Mouse (Mus musculus) macrophage (primary cell): ENCODE data around the gene Noct. TPM values are rescaled to one million over a fixed set of nuclear protein-coding genes. Genes with fewer than 3 reads are reported as not detected.
A peak's percentile ranks its signal among the peaks of the same experiment; 100 is the strongest.

ENCODE experiments used
- H3K27ac ChIP-seq: fragments of 350-480 bp; formaldehyde crosslinking; 2 replicates; pipeline ENCODE4 v1.9.0; 2021
- H3K36me3 ChIP-seq: fragments of 350-480 bp; formaldehyde crosslinking; 2 replicates; pipeline ENCODE4 v1.9.0; 2021; ENCODE audit errors: inconsistent target
- H3K4me3 ChIP-seq: fragments of 350-480 bp; formaldehyde crosslinking; 2 replicates; pipeline ENCODE4 v1.9.0; 2021; ENCODE audit errors: inconsistent target
- H3K79me2 ChIP-seq: fragments of 350-480 bp; formaldehyde crosslinking; 2 replicates; pipeline ENCODE4 v1.9.0; 2021; ENCODE audit errors: inconsistent target
- WGBS: methylation state at CpG from one replicate; pipeline ENCODE4 v1.1.7; 2026; ENCODE audit warnings: inconsistent platforms; ENCODE audit not compliant: missing documents; 5-methylcytosine and 5-hydroxymethylcytosine counted together
- polyA plus RNA-seq: library from polyadenylated mRNA; stranded (reverse); fragments of 250-400 nt; gene quantifications from 3 replicates; pipeline ENCODE4 v1.2.4, GENCODE M21; 2018; ENCODE audit warnings: inconsistent platforms

Gene Noct
- polyA plus RNA-seq, 1 experiment from 2014 or later: 7.7 TPM

DNA sequence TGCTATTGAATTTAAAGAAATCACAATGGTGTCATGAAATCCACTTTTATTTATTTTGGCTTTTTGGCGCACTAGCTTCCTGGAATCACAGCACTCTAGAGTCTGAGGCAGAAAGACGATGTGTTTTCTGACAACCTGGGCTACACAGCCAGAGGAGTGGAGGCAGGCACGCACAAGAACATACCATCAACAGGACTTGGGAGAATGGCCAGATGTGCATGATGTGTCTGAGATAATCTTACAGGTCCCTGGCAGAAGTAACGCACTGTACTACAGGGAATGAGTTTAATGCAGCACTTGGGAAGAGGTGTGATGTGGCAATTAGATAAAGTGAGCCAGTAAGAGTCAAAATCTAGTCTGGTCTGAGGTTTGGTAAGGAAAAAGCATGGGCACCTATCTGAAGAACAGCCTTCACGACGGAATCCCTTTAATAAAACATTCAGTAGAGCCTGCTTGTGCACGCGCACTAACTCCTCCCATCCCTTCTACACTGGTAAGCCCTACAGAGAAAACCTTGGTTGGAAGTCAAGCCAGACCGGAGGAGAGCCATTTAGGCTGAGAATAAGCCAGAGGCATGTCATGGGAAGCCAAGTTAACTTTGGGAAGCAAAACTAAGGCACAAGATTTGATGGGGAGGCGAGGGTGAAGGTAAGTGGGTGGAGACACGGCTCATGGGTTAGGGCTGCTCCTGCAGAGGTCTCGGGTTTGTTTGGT, 28.6 kb downstream of the Noct start:
- Histone ChIP-seq H3K4me3 (no peak overlapping the region), H3K27ac (no peak overlapping the region), H3K79me2 (peaks cover 5% of the 10 kb centered on the region; the same call in 1 of the 2 replicates), H3K36me3 (peaks cover 55% of the 10 kb centered on the region)
- 90% methylated on average over 12 of the region's 12 CpGs for WGBS

DNA sequence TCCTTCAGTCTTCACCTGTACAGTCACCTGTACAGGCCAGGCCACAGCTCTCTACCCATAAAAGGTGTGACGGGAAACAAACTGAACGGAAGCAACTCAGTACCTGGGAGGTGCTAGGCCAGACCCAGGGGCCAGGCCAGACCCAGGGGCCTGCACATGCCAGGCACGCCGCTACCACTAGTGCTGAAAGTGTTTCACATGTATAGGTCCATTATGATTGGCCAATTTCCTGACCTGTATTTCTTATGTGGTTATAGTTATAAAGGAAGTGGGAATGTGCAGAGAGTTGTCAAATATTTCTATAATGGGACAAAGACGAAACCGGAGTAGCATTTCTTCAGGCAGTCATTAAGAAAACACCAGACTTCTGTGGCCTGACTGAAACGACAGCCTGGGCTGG, 30.5 kb downstream of the Noct start:
- Histone ChIP-seq H3K27ac (no peak overlapping the region), H3K36me3 (peaks cover 73% of the 10 kb centered on the region), H3K4me3 (no peak overlapping the region), H3K79me2 (peaks cover 5% of the 10 kb centered on the region; the same call in 1 of the 2 replicates)
- 28% methylated on average over 7 of the region's 7 CpGs for WGBS

- 91% methylated on average over 12 of the region's 12 CpGs for WGBS
- Histone ChIP-seq H3K4me3 (no peak overlapping the region), H3K79me2 (peaks cover 18% of the 10 kb centered on the region; the same call in 1 of the 2 replicates), H3K36me3 (peaks cover 90% of the 10 kb centered on the region), H3K27ac (no peak overlapping the region)
Observed at GRCm38 (mm10) chr3:51256450-51256849, 32.2 kb downstream of the Noct start.

- Histone ChIP-seq H3K79me2 (peaks cover 34% of the 10 kb centered on the region), H3K36me3 (peaks cover 93% of the 10 kb centered on the region), H3K27ac (no peak overlapping the region), H3K4me3 (no peak overlapping the region)
- WGBS: 95% methylated on average over 5 of the region's 5 CpGs
Observed at GRCm38 (mm10) chr3:51258070-51258469, 33.8 kb downstream of the Noct start.

GRCm38 (mm10) chr3:51262942-51263341, 38.7 kb downstream of the Noct start:
- Histone ChIP-seq H3K79me2 (peaks cover 77% of the 10 kb centered on the region), H3K4me3 (no peak overlapping the region), H3K36me3 (peaks cover 87% of the 10 kb centered on the region), H3K27ac (no peak overlapping the region)
- 93% methylated on average over 7 of the region's 8 CpGs for WGBS

DNA sequence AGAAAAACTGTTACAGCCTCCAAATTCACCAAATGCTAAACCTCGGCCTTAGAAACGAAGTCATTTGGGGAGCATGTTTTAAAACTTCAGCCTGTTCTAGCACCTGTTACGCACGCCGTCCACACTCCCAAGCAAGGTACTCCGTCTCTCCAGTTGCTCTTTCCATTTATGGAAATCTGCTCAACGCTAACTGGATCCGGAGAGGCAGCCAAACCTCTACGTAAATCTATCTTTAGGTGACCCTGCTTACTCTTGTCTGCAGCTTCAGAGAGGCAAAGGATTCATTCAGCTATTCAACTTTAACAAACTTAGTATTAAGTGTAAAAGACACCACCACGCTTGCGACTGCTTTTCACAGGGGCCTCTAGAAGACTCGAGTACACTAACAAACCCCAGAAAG, 44.2 kb downstream of the Noct start:
- peaks cover 33% of the 10 kb centered on the region for H3K36me3 ChIP-seq

DNA sequence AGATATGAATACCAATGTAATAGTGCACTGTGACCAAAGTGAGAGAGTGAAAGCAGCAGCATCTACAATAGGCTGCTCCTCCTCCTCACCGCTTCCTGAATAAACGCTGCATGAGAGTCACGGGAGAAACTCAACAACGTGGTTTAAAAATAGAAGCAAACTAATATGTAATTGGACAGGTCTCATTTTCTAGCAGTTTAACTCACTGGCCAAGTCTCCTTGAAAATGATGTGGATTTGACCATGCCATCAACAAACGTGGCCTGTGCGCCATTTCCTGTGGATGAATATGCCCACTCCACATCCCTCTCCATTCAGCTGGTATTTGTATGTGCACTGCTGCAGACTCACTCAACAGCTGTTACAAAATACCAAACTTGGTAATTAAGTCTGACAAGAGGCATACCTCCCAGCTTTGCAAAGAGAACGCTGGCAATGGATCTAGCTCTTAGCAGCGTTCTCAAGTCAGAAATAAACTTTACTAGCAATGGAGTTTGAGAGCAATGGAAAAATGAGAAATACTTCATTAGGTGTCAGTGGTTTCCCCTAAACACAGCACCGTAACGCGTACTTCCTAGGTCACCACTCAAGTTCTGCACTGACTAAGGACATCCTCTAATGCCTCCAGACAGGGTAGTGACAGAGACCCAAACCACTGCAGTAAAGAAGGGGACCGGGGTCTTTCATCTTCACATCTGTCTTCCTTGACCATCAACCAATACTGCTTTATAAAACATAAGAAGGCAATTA, 46.0 kb downstream of the Noct start:
- H3K79me2 ChIP-seq: peaks cover 100% of the 10 kb centered on the region
- whole genome bisulfite sequencing: 21% methylated on average over 12 of the region's 12 CpGs
- peaks cover 15% of the 10 kb centered on the region; the same call in 1 of the 2 replicates for H3K36me3 ChIP-seq
- peak overlapping the region; percentile 36 for H3K27ac ChIP-seq
- H3K4me3 ChIP-seq: no peak overlapping the region

More for the DNA sequence above, 44.2 kb downstream of the Noct start:
- H3K79me2 ChIP-seq: peaks cover 100% of the 10 kb centered on the region
- no peak overlapping the region for H3K4me3 ChIP-seq
- no peak overlapping the region for H3K27ac ChIP-seq
- 95% methylated on average over 12 of the region's 12 CpGs for WGBS

- H3K4me3 ChIP-seq: peak overlapping the region; percentile 52
- WGBS: under 1% methylated on average over 31 of the region's 33 CpGs
- no peaks in the 10 kb centered on the region for H3K36me3 ChIP-seq
- H3K27ac ChIP-seq: peak overlapping the region; percentile 50
- peaks cover 84% of the 10 kb centered on the region for H3K79me2 ChIP-seq
Observed at GRCm38 (mm10) chr3:51275956-51276398, 51.7 kb downstream of the Noct start.

DNA sequence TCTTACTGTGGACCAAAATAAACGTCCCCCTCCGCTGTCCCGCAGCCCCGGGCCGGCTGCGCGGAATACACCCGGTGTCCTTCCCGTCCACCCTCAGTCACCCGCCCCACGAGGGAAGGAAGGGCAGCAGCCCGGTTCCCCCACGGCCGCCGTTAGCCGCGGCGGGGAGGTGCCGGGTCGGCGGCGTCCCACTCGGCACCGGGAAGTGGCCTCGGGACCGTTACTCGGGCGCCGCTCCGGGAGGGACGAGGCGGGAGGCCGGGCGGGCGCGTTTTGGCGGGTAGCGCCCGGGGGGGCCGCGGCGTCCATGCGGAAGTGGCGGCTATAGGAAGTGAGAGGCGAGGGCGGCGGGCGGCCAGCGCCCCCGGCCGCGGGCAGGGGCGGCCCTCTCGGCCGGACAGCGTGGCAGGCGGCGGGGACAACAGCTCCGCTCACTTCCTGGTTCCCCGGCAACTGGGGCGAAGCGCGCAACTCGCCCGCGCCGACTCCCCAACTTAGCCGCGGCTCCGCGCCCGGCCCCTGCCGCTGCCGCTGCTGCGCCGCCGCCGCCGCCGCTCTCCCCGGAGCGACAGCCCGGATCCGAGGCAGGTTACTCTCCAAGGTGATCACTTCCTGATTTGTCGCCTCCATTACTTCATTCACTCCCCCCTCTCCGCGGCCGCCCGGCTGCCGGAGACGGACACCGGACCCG, 52.3 kb downstream of the Noct start:
- H3K27ac ChIP-seq: peak overlapping the region; percentile 50; the same call in 1 of the 2 replicates
- peak overlapping the region; percentile 52 for H3K4me3 ChIP-seq
- H3K79me2 ChIP-seq: peaks cover 84% of the 10 kb centered on the region
- H3K36me3 ChIP-seq: no peaks in the 10 kb centered on the region
- under 1% methylated on average over 78 of the region's 93 CpGs for WGBS

GRCm38 (mm10) chr3:51277201-51278150, 53.2 kb downstream of the Noct start:
- Histone ChIP-seq H3K36me3 (no peaks in the 10 kb centered on the region), H3K4me3 (peak overlapping the region; percentile 32), H3K79me2 (peaks cover 84% of the 10 kb centered on the region), H3K27ac (peak overlapping the region; percentile 53)
- WGBS: 3% methylated on average over 69 of the region's 75 CpGs

GRCm38 (mm10) chr3:51278433-51278832, 54.2 kb downstream of the Noct start:
- H3K4me3 ChIP-seq: no peak overlapping the region
- H3K36me3 ChIP-seq: no peaks in the 10 kb centered on the region; the same call in 1 of the 2 replicates
- no peak overlapping the region for H3K27ac ChIP-seq

DNA sequence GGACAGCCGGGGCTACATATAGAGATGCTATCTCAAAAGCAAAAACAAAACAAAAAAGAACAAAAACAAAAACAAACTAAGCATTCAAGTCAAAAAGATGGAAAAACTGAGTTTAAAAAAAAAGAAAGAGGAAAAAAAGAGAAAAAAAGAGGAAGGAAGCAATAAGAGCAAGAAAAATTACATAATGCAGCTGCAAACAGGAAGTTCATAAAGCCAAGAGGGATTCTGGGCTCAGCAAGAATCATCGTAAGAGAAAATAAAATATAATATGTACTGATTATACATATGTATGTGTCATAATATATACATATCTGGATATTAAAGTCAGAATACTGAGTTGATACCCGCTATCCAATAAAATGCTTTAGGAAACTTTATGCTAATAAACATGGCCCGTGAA, 57.5 kb downstream of the Noct start:
- 74% methylated on average over 4 of the region's 4 CpGs for WGBS
- H3K4me3 ChIP-seq: no peak overlapping the region
- peaks cover 92% of the 10 kb centered on the region for H3K79me2 ChIP-seq
- H3K36me3 ChIP-seq: peaks cover 15% of the 10 kb centered on the region; the same call in 1 of the 2 replicates
- H3K27ac ChIP-seq: no peak overlapping the region

More at GRCm38 (mm10) chr3:51278433-51278832, 54.2 kb downstream of the Noct start:
- 95% methylated on average over 4 of the region's 4 CpGs for WGBS
- peaks cover 84% of the 10 kb centered on the region for H3K79me2 ChIP-seq

- Histone ChIP-seq H3K4me3 (no peak overlapping the region), H3K27ac (no peak overlapping the region), H3K36me3 (peaks cover 15% of the 10 kb centered on the region; the same call in 1 of the 2 replicates), H3K79me2 (peaks cover 100% of the 10 kb centered on the region)
- 92% methylated on average over 1 of the region's 1 CpGs for WGBS
Observed at GRCm38 (mm10) chr3:51284375-51284774, 60.1 kb downstream of the Noct start.
